Comparison of ENCODE assay signal across 21 mouse cellular contexts in genomic region chr9:54074901-54075300, GRCm38 (mm10). TPM values are rescaled to one million over a fixed set of nuclear protein-coding genes. Genes with fewer than 3 reads are reported as not detected.
DNase-seq lines count a peak whose midpoint lies in the region; ATAC-seq and TF ChIP-seq lines count a peak whose summit lies in the region.
"Had no signal": no experiment of that assay in that cellular context is flagged by ENCODE, and none has a peak within 500 bp of the region (broad histone marks: within the 10 kb centered on the region; RNA-seq: fewer than 3 reads in every experiment).

No protein-coding gene starts in this region.

- ATAC-seq in lung, embryonic 14.5 days (ENCODE audit: insufficient read depth), result 0 out of 2 replicates have a peak, but pooled peaks have one; percentile 24
- peak; percentile 84 for ATAC-seq in lung, embryonic 16.5 days (ENCODE audit: low read depth)
- ATAC-seq: forebrain, embryonic 13.5 days; forebrain, embryonic 15.5 days had no signal

- H3K9me3 ChIP-seq in lung, embryonic 14.5 days (ENCODE audit: low read depth, low read length), result no peaks in the 10 kb centered on the region
- H3K9me3 ChIP-seq in lung, embryonic 16.5 days (ENCODE audit: control insufficient read depth, low read length), result no peaks in the 10 kb centered on the region
- no peaks in the 10 kb centered on the region for H3K9me3 ChIP-seq in midbrain, embryonic 10.5 days (replicated peaks)
- H3K9me3 ChIP-seq: embryonic facial prominence, embryonic 10.5 days; embryonic facial prominence, embryonic 12.5 days; forebrain, embryonic 13.5 days; forebrain, embryonic 15.5 days had no signal

- 49% methylated on average over 3 of the region's 3 CpGs for WGBS in lung, embryonic 14.5 days
- 55% methylated on average over 3 of the region's 3 CpGs for WGBS in lung, embryonic 16.5 days
- 86% methylated on average over 3 of the region's 3 CpGs for WGBS in midbrain, embryonic 10.5 days

- H3K36me3 ChIP-seq in lung, embryonic 14.5 days (ENCODE audit: insufficient read depth), result no peaks in the 10 kb centered on the region
- H3K36me3 ChIP-seq in lung, embryonic 16.5 days (ENCODE audit: control insufficient read depth, insufficient read depth, low read length), result no peaks in the 10 kb centered on the region
- H3K36me3 ChIP-seq in midbrain, embryonic 10.5 days, result no peaks in the 10 kb centered on the region
- H3K36me3 ChIP-seq: embryonic facial prominence, embryonic 10.5 days; embryonic facial prominence, embryonic 12.5 days; forebrain, embryonic 15.5 days had no signal

- H3K9ac ChIP-seq in lung, embryonic 14.5 days, result no peak overlapping the region
- no peak overlapping the region for H3K9ac ChIP-seq in lung, embryonic 16.5 days (ENCODE audit: low read length)
- H3K9ac ChIP-seq: embryonic facial prominence, embryonic 12.5 days; forebrain, embryonic 13.5 days; forebrain, embryonic 15.5 days had no signal

- no peaks in the 10 kb centered on the region for H3K4me1 ChIP-seq in lung, embryonic 14.5 days (ENCODE audit: insufficient read depth)
- no peaks in the 10 kb centered on the region for H3K4me1 ChIP-seq in lung, embryonic 16.5 days (replicated peaks; ENCODE audit: control insufficient read depth, insufficient read depth, low read length)
- H3K4me1 ChIP-seq in midbrain, embryonic 10.5 days, result no peaks in the 10 kb centered on the region
- H3K4me1 ChIP-seq: embryonic facial prominence, embryonic 10.5 days; embryonic facial prominence, embryonic 12.5 days; forebrain, embryonic 13.5 days; forebrain, embryonic 15.5 days had no signal

- no peak overlapping the region for H3K4me2 ChIP-seq in lung, embryonic 14.5 days
- H3K4me2 ChIP-seq in lung, embryonic 16.5 days (ENCODE audit: low read depth, low read length), result no peak overlapping the region
- H3K4me2 ChIP-seq: embryonic facial prominence, embryonic 12.5 days; forebrain, embryonic 13.5 days; forebrain, embryonic 15.5 days had no signal

- H3K4me3 ChIP-seq in lung, embryonic 14.5 days (ENCODE audit: low read depth, low read length), result no peak overlapping the region
- H3K4me3 ChIP-seq in lung, embryonic 16.5 days (ENCODE audit: low read length), result no peak overlapping the region
- no peak overlapping the region for H3K4me3 ChIP-seq in midbrain, embryonic 10.5 days
- H3K4me3 ChIP-seq: embryonic facial prominence, embryonic 10.5 days; embryonic facial prominence, embryonic 12.5 days; forebrain, embryonic 13.5 days; forebrain, embryonic 15.5 days had no signal

- H3K27me3 ChIP-seq in lung, embryonic 14.5 days (ENCODE audit: insufficient read depth, low read length), result no peaks in the 10 kb centered on the region
- H3K27me3 ChIP-seq in lung, embryonic 16.5 days (ENCODE audit: control insufficient read depth, insufficient read depth, low read depth, low read length), result no peaks in the 10 kb centered on the region
- H3K27me3 ChIP-seq in midbrain, embryonic 10.5 days (ENCODE audit: low read depth, poor library complexity, severe bottlenecking), result no peaks in the 10 kb centered on the region
- H3K27me3 ChIP-seq: embryonic facial prominence, embryonic 12.5 days; forebrain, embryonic 13.5 days; forebrain, embryonic 15.5 days had no signal

- H3K27ac ChIP-seq in lung, embryonic 14.5 days (ENCODE audit: low read depth), result no peak overlapping the region
- H3K27ac ChIP-seq in lung, embryonic 16.5 days (ENCODE audit: low read length), result peak overlapping the region; percentile 17; the same call in 1 of the 2 replicates
- H3K27ac ChIP-seq in midbrain, embryonic 10.5 days (replicated peaks), result no peak overlapping the region
- H3K27ac ChIP-seq: embryonic facial prominence, embryonic 10.5 days; embryonic facial prominence, embryonic 12.5 days; forebrain, embryonic 13.5 days; forebrain, embryonic 15.5 days had no signal

- no peak for TF ChIP-seq CTCF in lung, embryonic 14.5 days (IDR thresholded peaks at IDR 0.05; ENCODE audit: low read depth)

- DNase-seq in lung, embryonic 14.5 days, result peak; percentile 80
- DNase-seq in lung, adult 18-20 months, result no peak
- no peak for DNase-seq in lung, postnatal 4 days
- peak; percentile 52 for DNase-seq in lung, postnatal 10 days
- DNase-seq in lung, postnatal 25 days (ENCODE audit: low spot score), result peak; percentile 46
- DNase-seq in midbrain, embryonic 10.5 days (ENCODE audit: low spot score), result no peak
- DNase-seq in adrenal gland, postnatal 36 days, result no peak
- DNase-seq: adrenal gland, adult 2 months; adrenal gland, postnatal 10 days; adrenal gland, postnatal 25 days; cerebellum, adult 11-12 months; cerebellum, adult 2 months; cerebellum, adult 9-10 months; cerebellum, postnatal 10 days; cerebellum, postnatal 25 days had no signal

RNA-seq across cellular contexts. Expression of gene Tnfaip8l3, which starts 6.7 kb away (rescaled TPM):
- 0.49 and 0.76 TPM in 2 replicates for polyA plus RNA-seq in lung, embryonic 14.5 days (2014; fragmentation: Nextera tagmentation; extraction: Ambion mirVana)
- 0.73 and 1.1 TPM in 2 replicates for polyA plus RNA-seq in lung, embryonic 16.5 days (2015; fragmentation: Nextera tagmentation; extraction: Ambion mirVana)
- 0.15 and 0.37 TPM in 2 replicates for polyA plus RNA-seq in midbrain, embryonic 10.5 days (2016; fragmentation: Nextera tagmentation; extraction: Ambion mirVana)
- total RNA-seq in adrenal gland, postnatal 36 days (2021), result under 1 TPM; 0.10 TPM
- total RNA-seq: MEL had no signal

Comparison
In these comparisons a context has a peak if more than half of its experiments do, and no peak if none do; other contexts are left out.
1. DNase-seq: peak in lung, embryonic 14.5 days (single experiment), lung, postnatal 10 days (single experiment) and lung, postnatal 25 days (single experiment); none in lung, adult 18-20 months (0 of 2), lung, postnatal 4 days (0 of 2), midbrain, embryonic 10.5 days (single experiment) and adrenal gland, postnatal 36 days (0 of 2).